Mouse (Mus musculus) stomach, embryonic 14.5 days (tissue): ENCODE results near the gene Sorcs2. TPM values are rescaled to one million over a fixed set of nuclear protein-coding genes. Genes with fewer than 3 reads are reported as not detected.

ENCODE experiments used
- ATAC-seq: fragments of 200-750 bp; cut with Nextera tagmentation; 2 replicates; pipeline ENCODE4 v1.8.0; 2017; ENCODE audit warnings: low read depth, moderate TSS enrichment; ENCODE audit not compliant: insufficient number of reproducible peaks, insufficient read depth, low FRiP score
- H3K27ac ChIP-seq: fragments of 300-500 bp; sonication (generic); 2 replicates; pipeline ENCODE4 v1.5.1; 2014; ENCODE audit warnings: mild to moderate bottlenecking, low read length, moderate library complexity, mixed read lengths
- H3K27me3 ChIP-seq: fragments of 300-500 bp; sonication (generic); 2 replicates; pipeline ENCODE4 v1.6.1; 2014; ENCODE audit warnings: low read length, control low read depth, mixed read lengths; ENCODE audit not compliant: control insufficient read depth, insufficient read depth
- H3K36me3 ChIP-seq: fragments of 300-500 bp; sonication (generic); 2 replicates; pipeline ENCODE4 v1.6.1; 2014; ENCODE audit warnings: mild to moderate bottlenecking, control low read depth, low read length, moderate library complexity, mixed read lengths; ENCODE audit not compliant: control insufficient read depth, insufficient read depth
- H3K4me1 ChIP-seq: fragments of 300-500 bp; sonication (generic); 2 replicates; pipeline ENCODE4 v1.6.1; 2014; ENCODE audit warnings: low read length, control low read depth, mixed read lengths; ENCODE audit not compliant: control insufficient read depth, insufficient read depth
- H3K4me2 ChIP-seq: fragments of 300-500 bp; sonication (generic); replicated peaks from 2 replicates; pipeline ENCODE4 v1.6.1; 2014; ENCODE audit warnings: low read depth, low read length, control low read depth
- H3K4me3 ChIP-seq: fragments of 300-500 bp; sonication (generic); 2 replicates; pipeline ENCODE4 v1.5.1; 2014; ENCODE audit warnings: low read depth, low read length, control low read depth
- H3K9ac ChIP-seq: fragments of 300-500 bp; sonication (generic); replicated peaks from 2 replicates; pipeline ENCODE4 v1.6.1; 2014; ENCODE audit warnings: low read depth, mild to moderate bottlenecking, control low read depth, low read length, moderate library complexity, mixed read lengths
- H3K9me3 ChIP-seq: fragments of 300-500 bp; sonication (generic); 2 replicates; pipeline ENCODE4 v1.6.1; 2016; ENCODE audit warnings: low read depth, low read length, control low read depth; ENCODE audit not compliant: control insufficient read depth
- WGBS: fragments of 180-500 bp; shearing (Covaris S2); extraction: QIAGEN DNeasy Blood & Tissue Kit; methylation state at CpG from one replicate; pipeline ENCODE4 v1.1.7; 2014; 5-methylcytosine and 5-hydroxymethylcytosine counted together
- polyA plus RNA-seq: library from polyadenylated mRNA; unstranded; fragments of >200 nt; fragmentation: Nextera tagmentation; extraction: Ambion mirVana; gene quantifications from 2 replicates; pipeline ENCODE4 v1.2.1, GENCODE M21; 2014

The Sorcs2 gene
- polyA plus RNA-seq, 1 experiment from 2014 or later: 14.5 TPM

- Histone ChIP-seq H3K4me2 (no peak overlapping the region), H3K4me1 (no peaks in the 10 kb centered on the region), H3K27me3 (no peaks in the 10 kb centered on the region), H3K4me3 (no peak overlapping the region), H3K9ac (no peak overlapping the region), H3K27ac (no peak overlapping the region), H3K9me3 (no peaks in the 10 kb centered on the region), H3K36me3 (no peaks in the 10 kb centered on the region)
- WGBS: 84% methylated on average over 10 of the region's 10 CpGs
- no peak for ATAC-seq
Measured at GRCm38 (mm10) chr5:36007649-36008048, 390.3 kb downstream of the Sorcs2 start.

GRCm38 (mm10) chr5:36006586-36006985 is 391.4 kb downstream of the Sorcs2 start:
- Histone ChIP-seq H3K4me3 (no peak overlapping the region), H3K9ac (no peak overlapping the region), H3K9me3 (no peaks in the 10 kb centered on the region), H3K36me3 (peaks cover 2% of the 10 kb centered on the region; the same call in 1 of the 2 replicates), H3K4me2 (no peak overlapping the region), H3K27ac (no peak overlapping the region), H3K4me1 (no peaks in the 10 kb centered on the region), H3K27me3 (no peaks in the 10 kb centered on the region)
- ATAC-seq: no peak
- 75% methylated on average over 5 of the region's 5 CpGs for WGBS

DNA sequence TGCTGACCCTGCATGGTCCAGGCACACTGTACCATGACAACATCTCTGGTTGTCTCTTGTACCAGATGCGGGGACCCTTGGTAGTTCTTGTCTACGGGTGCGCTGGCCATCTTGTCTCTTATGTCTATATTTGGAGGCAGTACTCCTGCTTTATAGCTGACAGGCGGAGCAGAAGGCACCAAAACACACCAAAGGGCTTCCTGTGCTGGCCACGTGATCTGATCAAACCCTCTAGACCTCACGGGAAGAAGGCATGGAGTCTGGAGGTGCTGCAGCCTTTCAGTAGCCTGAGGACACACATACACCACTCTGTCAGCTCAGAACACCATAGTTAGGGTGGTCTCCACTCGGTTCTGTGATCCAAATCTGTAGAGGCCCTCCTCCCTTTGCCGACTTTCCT is 391.8 kb downstream of the Sorcs2 start:
- WGBS: 70% methylated on average over 8 of the region's 8 CpGs
- no peaks in the 10 kb centered on the region for H3K9me3 ChIP-seq
- no peak overlapping the region for H3K27ac ChIP-seq

GRCm38 (mm10) chr5:36003797-36004196 is 394.1 kb downstream of the Sorcs2 start:
- ATAC-seq: no peak
- Histone ChIP-seq H3K9ac (no peak overlapping the region), H3K27ac (no peak overlapping the region), H3K9me3 (no peaks in the 10 kb centered on the region), H3K4me3 (no peak overlapping the region), H3K27me3 (no peaks in the 10 kb centered on the region), H3K36me3 (peaks cover 15% of the 10 kb centered on the region; the same call in 1 of the 2 replicates), H3K4me2 (no peak overlapping the region), H3K4me1 (no peaks in the 10 kb centered on the region)
- 83% methylated on average over 10 of the region's 10 CpGs for WGBS

More for the DNA sequence above, 391.8 kb downstream of the Sorcs2 start:
- Histone ChIP-seq H3K4me1 (no peaks in the 10 kb centered on the region), H3K36me3 (peaks cover 6% of the 10 kb centered on the region; the same call in 1 of the 2 replicates), H3K9ac (no peak overlapping the region), H3K4me3 (no peak overlapping the region), H3K4me2 (no peak overlapping the region), H3K27me3 (no peaks in the 10 kb centered on the region)
- no peak for ATAC-seq

GRCm38 (mm10) chr5:35989986-35990735 is 407.8 kb downstream of the Sorcs2 start:
- WGBS: 83% methylated on average over 11 of the region's 11 CpGs
- H3K27ac ChIP-seq: no peak overlapping the region
- H3K36me3 ChIP-seq: peaks cover 40% of the 10 kb centered on the region

DNA sequence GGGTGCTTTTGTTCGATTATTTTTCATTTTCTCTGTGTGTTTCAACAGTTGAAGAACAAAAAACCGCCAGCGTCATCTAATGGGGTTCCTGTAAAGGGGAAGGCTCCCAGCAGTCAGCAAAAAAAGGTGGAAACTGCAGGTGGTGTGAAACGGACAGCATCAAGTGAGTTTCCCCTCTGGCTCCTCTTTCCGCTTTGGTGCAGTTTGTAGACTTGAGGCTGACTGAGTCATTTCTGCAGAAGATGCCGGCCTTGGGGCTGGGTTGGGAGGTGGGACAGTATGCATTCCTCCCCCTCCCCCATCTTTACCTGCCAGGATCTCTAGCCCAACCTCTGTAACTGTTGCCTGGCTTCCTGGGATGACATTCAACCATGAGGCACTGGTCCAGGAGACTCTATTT is 408.4 kb downstream of the Sorcs2 start:
- H3K9me3 ChIP-seq: no peaks in the 10 kb centered on the region
- H3K27ac ChIP-seq: no peak overlapping the region
- H3K4me1 ChIP-seq: no peaks in the 10 kb centered on the region
- H3K4me2 ChIP-seq: no peak overlapping the region
- WGBS: 81% methylated on average over 6 of the region's 6 CpGs
- H3K27me3 ChIP-seq: no peaks in the 10 kb centered on the region
- ATAC-seq: no peak
- H3K36me3 ChIP-seq: peaks cover 46% of the 10 kb centered on the region
- H3K4me3 ChIP-seq: no peak overlapping the region
- H3K9ac ChIP-seq: no peak overlapping the region

More at GRCm38 (mm10) chr5:35989986-35990735, 407.8 kb downstream of the Sorcs2 start:
- Histone ChIP-seq H3K27me3 (no peaks in the 10 kb centered on the region), H3K4me3 (no peak overlapping the region), H3K4me1 (no peaks in the 10 kb centered on the region), H3K9ac (no peak overlapping the region), H3K4me2 (no peak overlapping the region), H3K9me3 (no peaks in the 10 kb centered on the region)
- no peak for ATAC-seq

DNA sequence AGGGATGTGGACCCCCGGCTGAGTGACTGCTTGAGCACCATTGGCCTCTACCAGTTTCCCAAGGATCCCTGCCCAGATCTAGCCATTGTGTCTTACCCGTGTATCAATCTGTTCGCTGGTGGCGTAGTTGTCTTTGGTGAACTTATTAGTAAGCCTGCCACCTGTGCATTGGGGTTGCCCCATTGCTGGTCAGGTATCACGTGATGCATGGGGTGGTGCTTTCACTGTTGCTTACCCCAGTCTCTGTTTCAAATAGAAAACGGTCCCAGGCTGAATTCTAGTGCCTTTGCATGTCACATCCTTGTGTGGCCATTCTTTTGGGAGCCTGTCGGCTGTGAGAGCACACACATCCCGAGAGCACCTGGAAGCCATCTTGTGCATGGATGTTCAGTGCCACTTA is 409.9 kb downstream of the Sorcs2 start:
- Histone ChIP-seq H3K4me3 (no peak overlapping the region), H3K9me3 (no peaks in the 10 kb centered on the region), H3K9ac (no peak overlapping the region), H3K36me3 (peaks cover 44% of the 10 kb centered on the region), H3K4me2 (no peak overlapping the region), H3K27me3 (no peaks in the 10 kb centered on the region), H3K4me1 (no peaks in the 10 kb centered on the region), H3K27ac (no peak overlapping the region)
- 90% methylated on average over 8 of the region's 8 CpGs for WGBS
- ATAC-seq: no peak

DNA sequence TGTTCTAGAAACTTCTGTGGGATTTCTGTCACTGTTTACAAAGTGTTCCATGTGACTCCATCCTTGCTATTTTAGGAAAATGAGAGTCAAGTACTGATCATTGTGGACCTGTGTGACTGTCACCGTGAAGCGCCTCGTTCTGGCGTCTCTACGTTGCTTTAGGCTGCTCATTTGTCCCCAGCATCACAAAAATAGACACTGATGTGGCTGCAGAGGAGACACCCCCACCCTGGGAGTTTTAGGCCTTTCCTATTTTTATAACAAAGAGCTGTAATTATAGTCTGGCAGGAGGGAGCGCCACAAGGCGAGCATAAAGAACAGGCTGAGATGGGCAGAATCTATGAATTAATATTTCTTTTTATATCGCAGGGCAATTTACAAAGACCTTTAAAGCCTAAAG is 412.3 kb downstream of the Sorcs2 start:
- no peak for ATAC-seq
- Histone ChIP-seq H3K9me3 (no peaks in the 10 kb centered on the region), H3K4me1 (no peaks in the 10 kb centered on the region), H3K27ac (no peak overlapping the region), H3K4me2 (no peak overlapping the region), H3K9ac (no peak overlapping the region), H3K27me3 (no peaks in the 10 kb centered on the region), H3K36me3 (peaks cover 44% of the 10 kb centered on the region), H3K4me3 (no peak overlapping the region)
- 92% methylated on average over 8 of the region's 8 CpGs for WGBS

GRCm38 (mm10) chr5:35981976-35982375 is 416.0 kb downstream of the Sorcs2 start:
- Histone ChIP-seq H3K4me1 (no peaks in the 10 kb centered on the region), H3K27me3 (no peaks in the 10 kb centered on the region), H3K4me3 (no peak overlapping the region), H3K36me3 (peaks cover 35% of the 10 kb centered on the region), H3K9ac (no peak overlapping the region), H3K27ac (no peak overlapping the region), H3K9me3 (no peaks in the 10 kb centered on the region), H3K4me2 (no peak overlapping the region)
- ATAC-seq: peak; percentile 56; the same call in 1 of the 2 replicates
- WGBS: 36% methylated on average over 4 of the region's 4 CpGs
